Mouse (Mus musculus): Measurements from ENCODE around the gene Lrrc8a.

DNA sequence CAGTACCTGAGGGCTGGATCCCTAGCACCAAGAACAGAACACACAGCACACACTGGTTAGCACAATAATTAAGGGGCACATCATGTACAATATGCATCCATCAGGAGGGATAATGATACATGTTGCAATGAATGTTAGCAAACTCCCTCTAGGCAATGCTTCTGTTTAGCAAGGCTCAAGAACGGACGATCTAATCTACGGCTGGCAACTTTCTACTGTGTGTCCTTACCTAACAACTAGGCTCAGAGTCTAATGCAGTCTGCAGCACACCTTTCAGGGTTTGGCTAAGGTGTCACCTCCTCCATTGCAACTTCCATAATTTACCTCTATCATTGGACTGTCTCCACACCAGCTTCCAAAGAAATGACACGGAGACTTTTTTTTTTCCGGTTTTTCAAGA, 21.2 kb upstream of the Lrrc8a start:
- TF ChIP-seq FOSL1 (IDR thresholded peaks at IDR 0.05; ENCODE audit: insufficient read depth, low read length, poor library complexity, severe bottlenecking): no peak
- no peak for TF ChIP-seq CTCF (IDR thresholded peaks at IDR 0.05; ENCODE audit: control insufficient read depth, insufficient read depth, insufficient read length)
- no peak for TF ChIP-seq USF1 (IDR thresholded peaks at IDR 0.05; ENCODE audit: low read depth)
- no peak for TF ChIP-seq CEBPB (IDR thresholded peaks at IDR 0.05; ENCODE audit: low read depth)
- no peak for TF ChIP-seq MYOD1 (IDR thresholded peaks at IDR 0.05; ENCODE audit: control insufficient read depth, insufficient read length, low read depth)

Measured in C2C12 (cell line).